Comparison of ENCODE assay signal across 9 mouse cellular contexts in genomic region chr6:93573679-93574635, GRCm38 (mm10).
DNase-seq lines count a peak whose midpoint lies in the region; ATAC-seq and TF ChIP-seq lines count a peak whose summit lies in the region.
"Had no signal": no experiment of that assay in that cellular context is flagged by ENCODE, and none has a peak within 500 bp of the region (broad histone marks: within the 10 kb centered on the region; RNA-seq: fewer than 3 reads in every experiment).

No protein-coding gene starts in this region.

- peak; percentile 80 for ATAC-seq in hindbrain, embryonic 16.5 days
- no peak for ATAC-seq in hindbrain, embryonic 12.5 days (ENCODE audit: low FRiP score)
- ATAC-seq in midbrain, embryonic 14.5 days (ENCODE audit: low FRiP score, low TSS enrichment) = no peak
- ATAC-seq in intestine, postnatal 0 days = no peak
- ATAC-seq in liver, postnatal 0 days = no peak

- no peak overlapping the region for H3K9ac ChIP-seq in hindbrain, embryonic 16.5 days (ENCODE audit: low read depth, low read length)
- no peak overlapping the region for H3K9ac ChIP-seq in hindbrain, embryonic 12.5 days
- H3K9ac ChIP-seq in midbrain, embryonic 14.5 days (replicated peaks; ENCODE audit: low read length) = no peak overlapping the region
- H3K9ac ChIP-seq in intestine, postnatal 0 days (ENCODE audit: low read depth, low read length) = no peak overlapping the region
- no peak overlapping the region for H3K9ac ChIP-seq in liver, postnatal 0 days (replicated peaks)
- H3K9ac ChIP-seq: liver, embryonic 15.5 days had no signal

- H3K4me1 ChIP-seq in hindbrain, embryonic 16.5 days (ENCODE audit: control insufficient read depth, insufficient read depth, low read depth, low read length) = peaks cover 4% of the 10 kb centered on the region
- no peaks in the 10 kb centered on the region for H3K4me1 ChIP-seq in hindbrain, embryonic 12.5 days
- no peaks in the 10 kb centered on the region for H3K4me1 ChIP-seq in midbrain, embryonic 14.5 days (ENCODE audit: control insufficient read depth, insufficient read depth, low read length)
- no peaks in the 10 kb centered on the region for H3K4me1 ChIP-seq in intestine, postnatal 0 days (replicated peaks; ENCODE audit: control insufficient read depth, insufficient read depth, low read length)
- no peaks in the 10 kb centered on the region for H3K4me1 ChIP-seq in liver, postnatal 0 days (ENCODE audit: insufficient read depth)
- H3K4me1 ChIP-seq: liver, embryonic 15.5 days had no signal

- no peak overlapping the region for H3K4me2 ChIP-seq in hindbrain, embryonic 16.5 days (ENCODE audit: low read length)
- H3K4me2 ChIP-seq in hindbrain, embryonic 12.5 days (replicated peaks) = no peak overlapping the region
- H3K4me2 ChIP-seq in midbrain, embryonic 14.5 days (ENCODE audit: low read length) = no peak overlapping the region
- no peak overlapping the region for H3K4me2 ChIP-seq in intestine, postnatal 0 days (replicated peaks; ENCODE audit: low read depth)
- no peak overlapping the region for H3K4me2 ChIP-seq in liver, postnatal 0 days (ENCODE audit: low read depth, low read length)
- H3K4me2 ChIP-seq: liver, embryonic 15.5 days had no signal

- no peaks in the 10 kb centered on the region for H3K36me3 ChIP-seq in hindbrain, embryonic 16.5 days (ENCODE audit: control insufficient read depth, insufficient read depth, low read length)
- H3K36me3 ChIP-seq in hindbrain, embryonic 12.5 days = no peaks in the 10 kb centered on the region
- no peaks in the 10 kb centered on the region for H3K36me3 ChIP-seq in midbrain, embryonic 14.5 days (ENCODE audit: control insufficient read depth, insufficient read depth, low read length)
- H3K36me3 ChIP-seq in intestine, postnatal 0 days (ENCODE audit: control insufficient read depth, insufficient read depth) = no peaks in the 10 kb centered on the region
- H3K36me3 ChIP-seq in liver, postnatal 0 days (replicated peaks; ENCODE audit: insufficient read depth, low read length) = no peaks in the 10 kb centered on the region
- H3K36me3 ChIP-seq: liver, embryonic 15.5 days had no signal

- no peaks in the 10 kb centered on the region for H3K27me3 ChIP-seq in hindbrain, embryonic 16.5 days (replicated peaks; ENCODE audit: control insufficient read depth, insufficient read depth, low read length)
- H3K27me3 ChIP-seq in hindbrain, embryonic 12.5 days = no peaks in the 10 kb centered on the region
- no peaks in the 10 kb centered on the region for H3K27me3 ChIP-seq in midbrain, embryonic 14.5 days (ENCODE audit: control insufficient read depth, insufficient read depth, low read length)
- no peaks in the 10 kb centered on the region for H3K27me3 ChIP-seq in intestine, postnatal 0 days (replicated peaks; ENCODE audit: control insufficient read depth, insufficient read depth, low read length)
- no peaks in the 10 kb centered on the region for H3K27me3 ChIP-seq in liver, postnatal 0 days (ENCODE audit: insufficient read depth, low read length)
- H3K27me3 ChIP-seq: liver, embryonic 15.5 days had no signal

- H3K27ac ChIP-seq in hindbrain, embryonic 16.5 days (ENCODE audit: low read depth, low read length) = no peak overlapping the region
- H3K27ac ChIP-seq in hindbrain, embryonic 12.5 days = no peak overlapping the region
- no peak overlapping the region for H3K27ac ChIP-seq in midbrain, embryonic 14.5 days (replicated peaks; ENCODE audit: low read depth, low read length)
- no peak overlapping the region for H3K27ac ChIP-seq in intestine, postnatal 0 days (ENCODE audit: low read depth, low read length)
- H3K27ac ChIP-seq in liver, postnatal 0 days (ENCODE audit: low read depth) = no peak overlapping the region
- H3K27ac ChIP-seq: liver, embryonic 15.5 days had no signal

- DNase-seq in brain, adult 2 months (ENCODE audit: low read depth, low spot score) = peak; percentile 86
- peak; percentile 32 to 33 for DNase-seq in heart, postnatal 10 days
- peak; percentile 31 for DNase-seq in midbrain, embryonic 14.5 days
- no peak for DNase-seq in kidney, adult 8-10 months
- DNase-seq in liver, postnatal 0 days = no peak

- no peak for TF ChIP-seq EP300 in liver, postnatal 0 days (IDR thresholded peaks at IDR 0.05; ENCODE audit: low read depth)

- no peak for TF ChIP-seq CTCF in intestine, postnatal 0 days (IDR thresholded peaks at IDR 0.05; ENCODE audit: low read depth)
- no peak for TF ChIP-seq CTCF in liver, postnatal 0 days (IDR thresholded peaks at IDR 0.05; ENCODE audit: low read depth)

- whole genome bisulfite sequencing in hindbrain, embryonic 16.5 days = 63% methylated on average over 7 of the region's 7 CpGs
- 77% methylated on average over 7 of the region's 7 CpGs for WGBS in hindbrain, embryonic 12.5 days
- 76% methylated on average over 7 of the region's 7 CpGs for WGBS in midbrain, embryonic 14.5 days
- WGBS in intestine, postnatal 0 days = 79% methylated on average over 7 of the region's 7 CpGs
- WGBS in liver, postnatal 0 days (ENCODE audit: insufficient replicate concordance) = 71% methylated on average over 7 of the region's 7 CpGs

- no peaks in the 10 kb centered on the region for H3K9me3 ChIP-seq in hindbrain, embryonic 16.5 days (ENCODE audit: control insufficient read depth, low read length)
- no peaks in the 10 kb centered on the region for H3K9me3 ChIP-seq in hindbrain, embryonic 12.5 days (replicated peaks)
- no peaks in the 10 kb centered on the region for H3K9me3 ChIP-seq in midbrain, embryonic 14.5 days (ENCODE audit: control insufficient read depth, low read length)
- H3K9me3 ChIP-seq in intestine, postnatal 0 days (ENCODE audit: control insufficient read depth) = no peaks in the 10 kb centered on the region
- no peaks in the 10 kb centered on the region for H3K9me3 ChIP-seq in liver, postnatal 0 days (ENCODE audit: low read length)
- H3K9me3 ChIP-seq: liver, embryonic 15.5 days had no signal

- H3K4me3 ChIP-seq in hindbrain, embryonic 16.5 days (ENCODE audit: low read length) = no peak overlapping the region
- no peak overlapping the region for H3K4me3 ChIP-seq in hindbrain, embryonic 12.5 days
- H3K4me3 ChIP-seq in midbrain, embryonic 14.5 days (replicated peaks; ENCODE audit: low read depth, low read length) = no peak overlapping the region
- H3K4me3 ChIP-seq in intestine, postnatal 0 days (ENCODE audit: low read depth, low read length) = no peak overlapping the region
- H3K4me3 ChIP-seq in liver, postnatal 0 days (ENCODE audit: low read depth, low read length) = no peak overlapping the region
- H3K4me3 ChIP-seq: liver, embryonic 15.5 days had no signal

- intact Hi-C loops in heart, postnatal 10 days (cut with DNase I) = no loop called here

Comparison
In these comparisons a context has a peak if more than half of its experiments do, and no peak if none do; other contexts are left out.
1. DNase-seq: peak in brain, adult 2 months (single experiment), heart, postnatal 10 days (2 of 2) and midbrain, embryonic 14.5 days (single experiment); none in kidney, adult 8-10 months (0 of 2) and liver, postnatal 0 days (single experiment).